Mouse (Mus musculus) lung, postnatal 10 days (tissue): Measurements from ENCODE around the gene Fam104a.

Experiments used
- DNase-seq: peaks from one replicate; pipeline ENCODE4 v3.0.0; 2021

Fam104a gene

GRCm38 (mm10) chr11:113627785-113628184 lies 56.2 kb downstream of the Fam104a start:
- peak; percentile 37 for DNase-seq

- peak; percentile 39 for DNase-seq
Measured at GRCm38 (mm10) chr11:113625437-113625836, 58.5 kb downstream of the Fam104a start.

- no peak for DNase-seq
Measured at GRCm38 (mm10) chr11:113622028-113622427, 61.9 kb downstream of the Fam104a start.

- no peak for DNase-seq
Measured at GRCm38 (mm10) chr11:113621001-113621400, 63.0 kb downstream of the Fam104a start.

GRCm38 (mm10) chr11:113619420-113620080 lies 64.4 kb downstream of the Fam104a start:
- no peak for DNase-seq

- DNase-seq, result peak; percentile 82
Measured at GRCm38 (mm10) chr11:113618672-113619419, 65.1 kb downstream of the Fam104a start, which contains the start of gene Sstr2. Gene Sstr2, plus strand, starts transcription at chr11:113619342.

- no peak for DNase-seq
Measured at GRCm38 (mm10) chr11:113618303-113618671, 65.7 kb downstream of the Fam104a start.

- DNase-seq, result peak; percentile 84
Measured at GRCm38 (mm10) chr11:113617132-113617911, 66.6 kb downstream of the Fam104a start.

GRCm38 (mm10) chr11:113614476-113614875 lies 69.5 kb downstream of the Fam104a start:
- DNase-seq, result no peak

- peak; percentile 74 for DNase-seq
Measured at GRCm38 (mm10) chr11:113611664-113612611, 72.0 kb downstream of the Fam104a start.
